Mouse (Mus musculus) brain, embryonic 14.5 days (tissue): Measurements from ENCODE around the gene Ptger4. TPM values are rescaled to one million over a fixed set of nuclear protein-coding genes. Genes with fewer than 3 reads are reported as not detected.

ENCODE experiments used
- DNase-seq: peaks from one replicate; pipeline ENCODE4 v3.0.0-alpha.2; 2011; ENCODE audit warnings: low read depth
- CTCF ChIP-seq: fragments of 200-500 bp; IDR thresholded peaks from 2 replicates; pipeline ENCODE4 v1.5.1; 2012; ENCODE audit warnings: inconsistent platforms, mild to moderate bottlenecking, moderate library complexity, borderline replicate concordance; ENCODE audit not compliant: insufficient read depth, insufficient read length; ENCODE audit errors: extremely low read depth
- POLR2A ChIP-seq: fragments of 200-500 bp; IDR thresholded peaks from 2 replicates; pipeline ENCODE4 v1.6.1; 2012; ENCODE audit warnings: mild to moderate bottlenecking, inconsistent platforms, borderline replicate concordance; ENCODE audit not compliant: poor library complexity, insufficient read depth, insufficient read length, severe bottlenecking; ENCODE audit errors: extremely low read depth
- polyA plus RNA-seq: library from polyadenylated mRNA; depleted of rRNA; stranded (reverse); fragments of >200 nt; gene quantifications from 2 replicates; pipeline ENCODE4 v1.2.3, GENCODE M21; 2012

The Ptger4 gene
- polyA plus RNA-seq, 1 experiment: 1.2 TPM

DNA sequence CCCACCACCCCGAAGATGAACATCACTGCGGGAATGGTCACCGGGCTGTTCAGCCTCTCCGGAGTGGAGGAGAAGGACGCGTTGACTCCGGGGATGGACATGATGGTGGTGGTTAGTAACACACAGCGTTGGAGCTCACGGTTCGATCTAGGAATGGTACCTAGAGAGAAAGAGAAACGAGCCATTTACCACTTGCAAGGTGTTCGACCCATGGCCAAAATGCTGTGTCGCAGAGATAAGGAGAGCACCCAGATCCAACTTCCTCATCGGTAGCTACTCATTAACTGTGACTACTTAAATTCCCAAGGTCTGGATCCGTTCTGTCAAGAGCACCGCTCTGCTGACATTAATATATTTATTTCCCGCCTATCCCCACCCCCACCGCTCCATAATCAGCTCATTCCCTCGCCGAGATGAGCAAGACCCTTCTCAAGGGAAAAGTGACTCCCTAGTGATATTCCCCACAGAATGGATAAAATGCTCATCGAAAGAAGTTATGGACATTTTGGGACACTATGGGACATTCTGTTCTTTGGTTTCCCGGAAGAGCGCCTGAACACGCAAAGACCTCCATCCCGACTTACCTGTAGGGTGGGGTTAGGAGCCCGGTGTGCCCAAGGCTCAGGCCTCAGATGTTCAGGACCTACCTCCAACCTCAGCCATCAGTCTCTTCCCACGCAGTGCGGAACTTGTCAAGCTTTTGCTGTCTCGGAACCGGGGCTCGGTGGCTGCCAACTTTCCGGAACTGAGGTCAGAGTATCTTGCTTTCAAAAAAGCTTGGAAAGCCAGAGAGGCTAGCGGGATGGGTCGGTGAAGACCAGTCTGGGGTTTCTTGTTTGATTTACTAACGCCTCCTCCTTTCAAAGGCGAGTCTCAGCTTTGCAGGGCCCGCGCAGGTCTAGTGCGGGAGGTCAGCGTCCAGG lies 690 bp downstream of the Ptger4 start:
- peak; percentile 7 for DNase-seq
- TF ChIP-seq POLR2A (no peak), CTCF (no peak)

DNA sequence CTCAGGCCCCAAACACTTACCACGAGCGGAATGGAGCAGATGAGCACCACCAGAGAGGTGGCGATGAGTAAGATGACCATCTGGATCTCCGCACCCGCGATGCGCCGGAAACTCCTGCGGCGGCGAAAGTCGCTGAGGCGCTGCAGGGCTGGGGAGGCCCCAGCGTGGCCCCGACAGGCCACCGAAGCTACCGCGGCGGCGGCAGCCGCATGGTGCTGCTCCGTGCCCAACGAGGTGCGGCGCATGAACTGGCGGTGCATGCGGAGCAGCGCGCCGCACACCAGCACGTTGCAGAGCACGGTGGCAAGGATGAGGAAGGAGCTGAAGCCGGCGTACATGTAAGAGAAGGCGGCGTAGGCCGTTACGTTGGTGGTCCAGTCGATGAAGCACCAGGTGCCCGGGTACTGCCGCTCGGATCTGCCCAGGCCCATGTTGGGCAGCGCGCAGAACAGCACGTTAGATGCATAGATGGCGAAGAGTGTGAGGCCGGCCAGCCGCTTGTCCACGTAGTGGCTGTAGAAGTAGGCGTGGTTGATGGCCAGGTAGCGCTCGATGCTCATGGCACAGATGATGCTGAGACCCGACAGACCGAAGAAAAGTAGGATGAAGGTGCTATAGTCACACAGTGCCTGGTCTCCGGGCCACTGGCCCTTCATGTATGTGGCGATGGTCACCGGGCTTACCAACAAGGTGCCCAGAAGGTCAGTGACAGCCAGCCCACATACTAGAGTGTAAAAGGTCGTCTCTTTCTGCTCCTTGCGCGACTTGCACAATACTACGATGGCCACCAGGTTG lies 1.5 kb downstream of the Ptger4 start:
- peak; percentile 65 for DNase-seq
- TF ChIP-seq POLR2A (no peak), CTCF (no peak)

GRCm38 (mm10) chr15:5241304-5242201 lies 2.4 kb downstream of the Ptger4 start:
- TF ChIP-seq CTCF (peak; percentile 20; the same call in 1 of the 2 replicates), POLR2A (no peak)

DNA sequence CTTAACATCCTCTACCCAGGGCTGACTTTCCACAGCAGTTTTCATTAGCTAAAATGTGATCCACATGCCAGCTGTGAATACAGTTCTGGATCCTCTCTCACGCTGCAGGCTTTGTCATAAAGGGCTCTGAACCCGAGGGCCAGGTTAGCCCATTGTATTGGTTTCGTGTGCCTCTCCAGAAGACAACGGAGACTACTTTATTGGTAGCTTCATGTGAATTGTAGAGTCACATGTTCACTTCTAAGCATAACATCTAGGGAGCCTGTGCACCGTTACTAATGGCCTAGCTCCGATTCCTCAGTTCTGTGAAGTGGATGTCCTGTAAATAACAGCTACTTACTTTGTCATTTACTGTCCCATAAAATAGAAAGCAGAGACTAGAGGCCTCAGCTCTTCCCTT lies 3.6 kb downstream of the Ptger4 start:
- no peak for TF ChIP-seq CTCF
- TF ChIP-seq POLR2A: no peak
- DNase-seq: no peak

More at GRCm38 (mm10) chr15:5241304-5242201, 2.4 kb downstream of the Ptger4 start:
- DNase-seq: peak; percentile 76

DNA sequence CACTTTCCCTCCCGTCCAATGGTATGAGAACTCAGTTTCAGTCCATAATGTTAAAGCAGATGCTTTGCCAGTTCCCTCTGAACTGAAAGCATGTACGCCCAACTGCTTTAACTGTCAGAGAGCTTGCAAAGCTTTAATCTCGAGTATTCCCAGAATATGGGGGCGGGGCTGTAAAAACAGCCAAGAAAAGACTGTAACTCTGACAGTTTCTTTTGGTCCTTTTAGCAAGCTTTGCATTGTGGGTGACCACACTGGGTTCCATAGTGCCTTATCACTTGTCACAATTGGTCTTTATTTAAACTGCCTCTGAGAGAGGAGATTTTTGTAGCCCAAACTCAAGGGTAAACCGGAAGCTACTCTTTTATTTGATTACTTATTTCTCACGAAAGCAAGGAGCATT lies 4.1 kb downstream of the Ptger4 start:
- TF ChIP-seq CTCF (no peak), POLR2A (no peak)

GRCm38 (mm10) chr15:5239361-5239760 lies 4.6 kb downstream of the Ptger4 start:
- TF ChIP-seq POLR2A (no peak), CTCF (no peak)
- DNase-seq: no peak

More for the DNA sequence above, 4.1 kb downstream of the Ptger4 start:
- no peak for DNase-seq

DNA sequence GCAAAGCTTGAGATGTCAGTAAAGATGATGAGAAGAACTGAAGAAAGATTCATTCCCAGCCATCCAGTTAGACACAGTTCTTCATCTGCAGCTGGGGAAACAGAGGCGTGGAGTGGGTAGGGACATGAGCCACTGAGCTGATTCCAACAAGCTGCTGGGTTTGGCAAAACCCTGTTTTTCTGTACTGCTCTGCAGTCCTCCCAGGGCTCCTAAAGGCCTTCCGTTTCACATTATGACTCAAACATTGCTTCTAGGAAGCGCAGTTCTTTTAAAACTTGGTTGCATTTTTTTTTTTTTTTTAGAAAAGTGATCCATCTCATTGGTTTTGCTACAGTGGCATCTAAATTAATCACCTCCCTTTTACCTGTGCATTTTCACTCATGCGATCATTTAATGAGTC lies 5.4 kb downstream of the Ptger4 start:
- TF ChIP-seq CTCF (no peak), POLR2A (no peak)
- DNase-seq: no peak

DNA sequence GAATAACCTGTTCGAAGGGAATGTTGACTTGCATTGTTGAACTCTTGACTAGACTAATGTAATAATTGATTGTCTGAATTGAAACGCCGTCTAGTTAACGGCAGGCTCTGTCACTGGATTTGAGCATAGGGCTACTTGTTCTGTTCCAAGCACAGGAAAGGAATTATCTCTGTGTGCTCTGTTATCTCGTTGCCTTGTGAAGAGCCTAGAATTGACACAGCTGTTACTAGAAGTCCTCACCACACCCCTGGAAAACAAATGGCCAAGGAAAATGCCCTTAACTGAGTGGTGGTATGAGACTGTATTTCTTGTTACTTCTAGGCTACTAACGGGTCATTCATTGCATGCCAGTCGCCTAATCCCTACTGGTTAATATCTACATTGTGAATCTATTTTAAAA lies 5.9 kb downstream of the Ptger4 start:
- no peak for DNase-seq
- TF ChIP-seq CTCF: no peak
- no peak for TF ChIP-seq POLR2A

GRCm38 (mm10) chr15:5237012-5237660 lies 6.9 kb downstream of the Ptger4 start:
- peak; percentile 31 for DNase-seq
- TF ChIP-seq CTCF (no peak), POLR2A (no peak)

DNA sequence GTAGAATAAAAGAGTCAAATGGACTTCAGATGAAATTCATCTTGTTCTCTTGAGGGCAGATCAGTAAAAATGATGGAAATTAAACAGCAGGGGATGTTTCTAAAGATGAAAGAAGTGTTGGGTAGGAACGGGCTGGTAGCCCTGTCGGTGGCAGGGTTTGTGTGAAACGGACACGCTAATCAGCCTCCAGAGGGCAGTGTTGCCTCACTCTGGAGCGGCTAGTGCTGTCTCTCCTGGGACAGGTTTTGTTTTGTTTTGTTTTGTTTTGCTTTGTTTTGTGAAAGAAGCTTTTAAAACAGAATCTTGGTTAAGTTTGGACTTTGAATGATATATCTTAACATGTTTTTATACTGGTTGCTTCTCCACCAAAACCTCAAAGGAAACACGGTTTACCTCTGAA lies 7.4 kb downstream of the Ptger4 start:
- TF ChIP-seq CTCF: peak; percentile 95
- no peak for TF ChIP-seq POLR2A
- DNase-seq: peak; percentile 87
